Mouse (Mus musculus) limb, embryonic 14.5 days (tissue): ENCODE data around the gene Pcbp3. TPM values are rescaled to one million over a fixed set of nuclear protein-coding genes. Genes with fewer than 3 reads are reported as not detected.

Source experiments
- ATAC-seq: fragments of 200-750 bp; cut with Nextera tagmentation; 2 replicates; pipeline ENCODE4 v1.8.0; 2017; ENCODE audit warnings: low read depth, moderate number of reproducible peaks, moderate TSS enrichment; ENCODE audit not compliant: low FRiP score
- DNase-seq: peaks from one replicate; pipeline ENCODE4 v3.0.0-alpha.2; 2015; ENCODE audit warnings: low spot score
- H3K27ac ChIP-seq: fragments of 300-500 bp; sonication (generic); replicated peaks from 2 replicates; pipeline ENCODE4 v1.5.1; 2014; ENCODE audit warnings: low read depth, mild to moderate bottlenecking, low read length, moderate library complexity, mixed read lengths
- H3K27me3 ChIP-seq: fragments of 300-500 bp; sonication (generic); 2 replicates; pipeline ENCODE4 v1.6.1; 2014; ENCODE audit warnings: low read length, mixed read lengths; ENCODE audit not compliant: control insufficient read depth, insufficient read depth
- H3K36me3 ChIP-seq: fragments of 300-500 bp; sonication (generic); 2 replicates; pipeline ENCODE4 v1.6.1; 2014; ENCODE audit warnings: mild to moderate bottlenecking, low read length, moderate library complexity, mixed read lengths; ENCODE audit not compliant: control insufficient read depth, insufficient read depth
- H3K4me1 ChIP-seq: fragments of 300-500 bp; sonication (generic); 2 replicates; pipeline ENCODE4 v1.6.1; 2014; ENCODE audit warnings: antibody characterized with exemption, low read length, mixed read lengths; ENCODE audit not compliant: control insufficient read depth, insufficient read depth
- H3K4me2 ChIP-seq: fragments of 300-500 bp; sonication (generic); replicated peaks from 2 replicates; pipeline ENCODE4 v1.6.1; 2014; ENCODE audit warnings: low read depth, mild to moderate bottlenecking, low read length, moderate library complexity; ENCODE audit not compliant: severe bottlenecking
- H3K4me3 ChIP-seq: fragments of 300-500 bp; sonication (generic); replicated peaks from 2 replicates; pipeline ENCODE4 v1.5.1; 2014; ENCODE audit warnings: low read length
- H3K9ac ChIP-seq: fragments of 300-500 bp; sonication (generic); 2 replicates; pipeline ENCODE4 v1.6.1; 2014; ENCODE audit warnings: mild to moderate bottlenecking, low read depth, low read length, moderate library complexity; ENCODE audit not compliant: severe bottlenecking
- H3K9me3 ChIP-seq: fragments of 300-500 bp; sonication (generic); 2 replicates; pipeline ENCODE4 v1.6.1; 2016; ENCODE audit warnings: low read length; ENCODE audit not compliant: control insufficient read depth
- POLR2A ChIP-seq: fragments of 200-500 bp; IDR thresholded peaks from 2 replicates; pipeline ENCODE4 v1.8.0; 2012; ENCODE audit warnings: inconsistent platforms, mild to moderate bottlenecking, moderate library complexity, borderline replicate concordance; ENCODE audit not compliant: insufficient read depth, insufficient read length; ENCODE audit errors: extremely low read depth
- WGBS: fragments of 180-500 bp; shearing (Covaris S2); extraction: QIAGEN DNeasy Blood & Tissue Kit; methylation state at CpG from one replicate; pipeline ENCODE4 v1.1.7; 2014; 5-methylcytosine and 5-hydroxymethylcytosine counted together
- polyA plus RNA-seq, 2 experiments: library from polyadenylated mRNA; depleted of rRNA in 1 of 2; stranded (reverse) in 1 of 2; unstranded in 1 of 2; fragments of >200 nt; fragmentation: Nextera tagmentation in 1 of 2; extraction: Ambion mirVana in 1 of 2; gene quantifications; 2 replicates each; pipeline versions ENCODE4 v1.2.1 to v1.2.3; 2012 to 2014

Gene Pcbp3
- polyA plus RNA-seq (2012; rRNA removed): 16.4 and 20.1 TPM in 2 replicates
- polyA plus RNA-seq (2014; fragmentation: Nextera tagmentation; extraction: Ambion mirVana): 10.6 and 11.5 TPM in 2 replicates

- Histone ChIP-seq H3K4me1 (peaks cover 20% of the 10 kb centered on the region), H3K4me2 (peak within 1 kb of the TSS; percentile 98), H3K9me3 (no peaks in the 10 kb centered on the region), H3K36me3 (no peaks in the 10 kb centered on the region), H3K4me3 (peak within 1 kb of the TSS; percentile 71), H3K9ac (peak within 1 kb of the TSS; percentile 81), H3K27ac (0 out of 2 replicates have a peak within 1 kb of the TSS, but pooled peaks have one; percentile 43), H3K27me3 (no peaks in the 10 kb centered on the region)
- peak; percentile 99 for ATAC-seq
- 3% methylated on average over 36 of the region's 62 CpGs for WGBS
- peak; percentile 98 for DNase-seq
- TF ChIP-seq POLR2A: peak; percentile 53; the same call in 1 of the 2 replicates
Observed at GRCm38 (mm10) chr10:76961790-76962489, at the start of gene Pcbp3. Gene Pcbp3 (minus strand): TSS chr10:76961887.

GRCm38 (mm10) chr10:77008698-77009097 lies 47.0 kb upstream of the Pcbp3 start:
- ATAC-seq: no peak
- no peak overlapping the region for H3K27ac ChIP-seq
- WGBS: 80% methylated on average over 3 of the region's 3 CpGs

GRCm38 (mm10) chr10:77008109-77008561 lies 46.4 kb upstream of the Pcbp3 start:
- ATAC-seq: no peak; the same call in 1 of the 2 replicates
- Histone ChIP-seq H3K9ac (no peak overlapping the region), H3K36me3 (no peaks in the 10 kb centered on the region), H3K4me2 (no peak overlapping the region), H3K4me1 (peaks cover 16% of the 10 kb centered on the region), H3K27ac (no peak overlapping the region), H3K9me3 (no peaks in the 10 kb centered on the region), H3K27me3 (no peaks in the 10 kb centered on the region), H3K4me3 (no peak overlapping the region)
- no peak for DNase-seq
- 8% methylated on average over 9 of the region's 9 CpGs for WGBS
- TF ChIP-seq POLR2A: no peak

More at GRCm38 (mm10) chr10:77008698-77009097, 47.0 kb upstream of the Pcbp3 start:
- no peak for DNase-seq
- Histone ChIP-seq H3K4me2 (no peak overlapping the region), H3K27me3 (no peaks in the 10 kb centered on the region), H3K9ac (no peak overlapping the region), H3K4me1 (peaks cover 16% of the 10 kb centered on the region), H3K9me3 (no peaks in the 10 kb centered on the region), H3K36me3 (no peaks in the 10 kb centered on the region), H3K4me3 (no peak overlapping the region)
- TF ChIP-seq POLR2A: no peak

- 25% methylated on average over 8 of the region's 8 CpGs for WGBS
- Histone ChIP-seq H3K27me3 (no peaks in the 10 kb centered on the region), H3K4me3 (no peak overlapping the region), H3K4me1 (peaks cover 16% of the 10 kb centered on the region), H3K9ac (no peak overlapping the region), H3K9me3 (no peaks in the 10 kb centered on the region), H3K27ac (no peak overlapping the region), H3K4me2 (no peak overlapping the region), H3K36me3 (no peaks in the 10 kb centered on the region)
- no peak for TF ChIP-seq POLR2A
- ATAC-seq (no peak; the same call in 1 of the 2 replicates), DNase-seq (no peak)
Observed at GRCm38 (mm10) chr10:77007433-77008108, 45.9 kb upstream of the Pcbp3 start.

GRCm38 (mm10) chr10:77004936-77005335 lies 43.2 kb upstream of the Pcbp3 start:
- Histone ChIP-seq H3K9ac (no peak overlapping the region), H3K4me2 (no peak overlapping the region), H3K27me3 (no peaks in the 10 kb centered on the region), H3K4me3 (no peak overlapping the region), H3K4me1 (peaks cover 16% of the 10 kb centered on the region), H3K36me3 (no peaks in the 10 kb centered on the region), H3K9me3 (no peaks in the 10 kb centered on the region), H3K27ac (no peak overlapping the region)
- ATAC-seq (no peak), DNase-seq (no peak)
- TF ChIP-seq POLR2A: no peak
- WGBS: 18% methylated on average over 7 of the region's 7 CpGs
